Mouse (Mus musculus) myocyte (in vitro differentiated cells): ENCODE results near the gene Rbm8a. TPM values are rescaled to one million over a fixed set of nuclear protein-coding genes. Genes with fewer than 3 reads are reported as not detected.
"Not testable (repeated sequence)": the region's sequence is repeated elsewhere in the genome, so short reads cannot be mapped to it uniquely, and the experiment has no call there.

Experiments used
- H3K27me3 ChIP-seq: one replicate; pipeline ENCODE4 v1.6.1; 2011; ENCODE audit not compliant: control insufficient read depth, insufficient read depth, insufficient read length
- H3K36me3 ChIP-seq: one replicate; pipeline ENCODE4 v1.6.1; 2011; ENCODE audit not compliant: control insufficient read depth, insufficient read depth
- H3K4me2 ChIP-seq: one replicate; pipeline ENCODE4 v1.6.1; 2011; ENCODE audit warnings: low read depth, control low read depth
- H3K4me3 ChIP-seq: one replicate; pipeline ENCODE4 v1.5.1; 2011; ENCODE audit warnings: mild to moderate bottlenecking, control low read depth, moderate library complexity
- H3K79me2 ChIP-seq: one replicate; pipeline ENCODE4 v1.6.1; 2011; ENCODE audit not compliant: control insufficient read depth, insufficient read depth
- H3ac ChIP-seq: one replicate; pipeline ENCODE4 v1.6.1; 2011; ENCODE audit not compliant: control insufficient read depth, insufficient read length
- CEBPB ChIP-seq: IDR thresholded peaks from 2 replicates; pipeline ENCODE4 v1.6.1; 2011; ENCODE audit warnings: mild to moderate bottlenecking, moderate library complexity; ENCODE audit not compliant: poor library complexity, insufficient read depth, severe bottlenecking
- E2F4 ChIP-seq: IDR thresholded peaks from one replicate; pipeline ENCODE4 v1.6.1; 2011; ENCODE audit warnings: mild to moderate bottlenecking, control low read depth, moderate library complexity; ENCODE audit not compliant: insufficient read depth
- MAX ChIP-seq: IDR thresholded peaks from one replicate; pipeline ENCODE4 v1.6.1; 2011; ENCODE audit warnings: low read depth, mild to moderate bottlenecking, control low read depth
- MYOD1 ChIP-seq, 3 experiments: IDR thresholded peaks; one replicate each; pipeline ENCODE4 v1.6.1; 2011; ENCODE audit warnings: control low read depth in 2 of 3, low read depth in 2 of 3, mild to moderate bottlenecking in 2 of 3, moderate library complexity in 1 of 3; ENCODE audit not compliant: insufficient read length in 2 of 3, control insufficient read depth in 1 of 3
- MYOG ChIP-seq, 3 experiments: IDR thresholded peaks; one replicate each; pipeline ENCODE4 v1.6.1; 2011; ENCODE audit warnings: control low read depth in 2 of 3, low read depth in 2 of 3, mild to moderate bottlenecking in 2 of 3; ENCODE audit not compliant: insufficient read length in 2 of 3, control insufficient read depth in 1 of 3, insufficient read depth in 1 of 3
- POLR2A ChIP-seq: IDR thresholded peaks from one replicate; pipeline ENCODE4 v1.6.1; 2011; ENCODE audit warnings: low read depth, mild to moderate bottlenecking, control low read depth, moderate library complexity; ENCODE audit not compliant: insufficient read length
- POLR2AphosphoS2 ChIP-seq: IDR thresholded peaks from one replicate; pipeline ENCODE4 v1.6.1; 2011; ENCODE audit warnings: low read depth, control low read depth; ENCODE audit not compliant: insufficient read length
- REST ChIP-seq: IDR thresholded peaks from one replicate; pipeline ENCODE4 v1.6.1; 2011; ENCODE audit warnings: mild to moderate bottlenecking, control low read depth, moderate library complexity; ENCODE audit not compliant: insufficient read depth, insufficient read length
- SRF ChIP-seq: IDR thresholded peaks from one replicate; pipeline ENCODE4 v1.6.1; 2011; ENCODE audit warnings: low read depth; ENCODE audit not compliant: control insufficient read depth, insufficient read length
- TCF12 ChIP-seq: IDR thresholded peaks from one replicate; pipeline ENCODE4 v1.6.1; 2011; ENCODE audit warnings: mild to moderate bottlenecking, control low read depth; ENCODE audit not compliant: poor library complexity, insufficient read depth, severe bottlenecking
- TCF3 ChIP-seq: IDR thresholded peaks from one replicate; pipeline ENCODE4 v1.6.1; 2011; ENCODE audit warnings: low read depth, control low read depth; ENCODE audit not compliant: insufficient read length
- USF1 ChIP-seq: IDR thresholded peaks from one replicate; pipeline ENCODE4 v1.6.1; 2011; ENCODE audit warnings: low read depth, mild to moderate bottlenecking, control low read depth, moderate library complexity
- polyA plus RNA-seq: library from polyadenylated mRNA; unstranded; fragments of >200 nt; fragmentation: generic; extraction: Trizol; gene quantifications from one replicate; pipeline ENCODE4 v1.2.1, GENCODE M21; 2012; ENCODE audit warnings: missing spikeins

Gene Rbm8a
- polyA plus RNA-seq, 1 experiment: 68.4 TPM

- Histone ChIP-seq H3K27me3 (no peaks in the 10 kb centered on the region), H3K36me3 (peaks cover 17% of the 10 kb centered on the region), H3ac (no peak overlapping the region), H3K4me3 (no peak overlapping the region), H3K4me2 (peak overlapping the region; percentile 98), H3K79me2 (peaks cover 61% of the 10 kb centered on the region)
- TF ChIP-seq REST (no peak), USF1 (no peak), TCF3 (no peak), SRF (no peak), POLR2AphosphoS2 (no peak), E2F4 (no peak), TCF12 (no peak), MYOG (IDR thresholded peaks at IDR 0.05; ENCODE audit: control insufficient read depth in 1 of 3, insufficient read depth in 1 of 3, insufficient read length in 2 of 3, low read depth in 2 of 3) (no peak)
Measured at GRCm38 (mm10) chr3:96603311-96603710, 26.4 kb upstream of the Rbm8a start.

DNA sequence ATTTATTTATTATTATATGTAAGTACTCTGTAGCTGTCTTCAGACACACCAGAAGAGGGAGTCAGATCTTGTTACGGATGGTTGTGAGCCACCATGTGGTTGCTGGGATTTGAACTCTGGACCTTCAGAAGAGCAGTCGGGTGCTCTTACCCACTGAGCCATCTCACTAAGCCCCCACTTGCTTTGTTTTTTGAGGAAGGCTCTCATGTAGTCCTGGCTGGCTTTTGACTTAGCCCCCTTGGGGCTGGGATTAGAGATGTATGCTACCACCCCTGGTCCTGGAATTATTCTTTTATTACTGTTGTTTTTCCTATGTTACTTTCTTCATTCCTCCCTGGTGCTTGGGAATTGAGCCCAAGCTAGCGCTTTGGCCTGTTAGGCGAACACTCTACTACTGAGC, 23.7 kb upstream of the Rbm8a start:
- Histone ChIP-seq H3K36me3 (peaks cover 17% of the 10 kb centered on the region), H3K79me2 (peaks cover 77% of the 10 kb centered on the region)
- H3K4me3 ChIP-seq, H3ac ChIP-seq, H3K27me3 ChIP-seq, H3K4me2 ChIP-seq: not testable (repeated sequence)

DNA sequence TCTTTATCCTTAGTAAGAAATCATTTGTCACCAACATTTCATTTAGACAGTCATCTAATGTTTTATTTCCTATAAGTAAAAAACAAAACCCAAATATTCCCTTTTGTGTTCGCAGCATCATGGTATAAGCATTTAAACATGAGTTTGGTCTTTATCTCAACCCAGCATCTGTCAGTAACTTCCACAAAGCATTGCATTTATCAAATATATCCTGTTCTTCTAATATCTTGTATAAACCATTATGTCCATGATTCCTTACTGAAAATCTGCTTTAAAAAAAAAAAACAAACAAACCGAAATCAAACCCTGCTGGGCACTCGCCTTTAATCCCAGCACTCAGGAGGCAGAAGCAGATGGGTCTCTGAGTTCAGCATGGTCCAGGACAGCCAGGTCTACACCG, 23.1 kb upstream of the Rbm8a start:
- H3K4me2 ChIP-seq: no peak overlapping the region
- H3K4me3 ChIP-seq: no peak overlapping the region
- H3K36me3 ChIP-seq: peaks cover 17% of the 10 kb centered on the region
- H3K27me3 ChIP-seq: no peaks in the 10 kb centered on the region
- H3ac ChIP-seq: no peak overlapping the region
- TF ChIP-seq CEBPB: no peak
- TF ChIP-seq MYOD1 (IDR thresholded peaks at IDR 0.05; ENCODE audit: control insufficient read depth in 1 of 3, insufficient read length in 2 of 3, low read depth in 2 of 3): no peak
- no peak for TF ChIP-seq E2F4
- no peak for TF ChIP-seq TCF12
- TF ChIP-seq POLR2A: no peak
- no peak for TF ChIP-seq MYOG (IDR thresholded peaks at IDR 0.05; ENCODE audit: control insufficient read depth in 1 of 3, insufficient read depth in 1 of 3, insufficient read length in 2 of 3, low read depth in 2 of 3)
- TF ChIP-seq SRF: no peak
- TF ChIP-seq REST: no peak
- TF ChIP-seq USF1: no peak
- TF ChIP-seq MAX: no peak
- TF ChIP-seq TCF3: no peak
- no peak for TF ChIP-seq POLR2AphosphoS2
- H3K79me2 ChIP-seq: peaks cover 76% of the 10 kb centered on the region

- H3K4me3 ChIP-seq: no peak overlapping the region
- TF ChIP-seq SRF: no peak
- TF ChIP-seq MAX: no peak
- TF ChIP-seq POLR2AphosphoS2: no peak
- TF ChIP-seq USF1: no peak
- TF ChIP-seq CEBPB: no peak
- no peak for TF ChIP-seq POLR2A
- TF ChIP-seq REST: no peak
- no peak for TF ChIP-seq MYOD1 (IDR thresholded peaks at IDR 0.05; ENCODE audit: control insufficient read depth in 1 of 3, insufficient read length in 2 of 3, low read depth in 2 of 3)
- TF ChIP-seq E2F4: no peak
- H3K36me3 ChIP-seq: peaks cover 16% of the 10 kb centered on the region
- no peaks in the 10 kb centered on the region for H3K27me3 ChIP-seq
- H3K4me2 ChIP-seq: no peak overlapping the region
- H3K79me2 ChIP-seq: no peaks in the 10 kb centered on the region
- H3ac ChIP-seq: no peak overlapping the region
Measured at GRCm38 (mm10) chr3:96617941-96618340, 11.8 kb upstream of the Rbm8a start.

- Histone ChIP-seq H3K4me2 (no peak overlapping the region), H3ac (no peak overlapping the region), H3K4me3 (no peak overlapping the region), H3K27me3 (no peaks in the 10 kb centered on the region), H3K36me3 (peaks cover 24% of the 10 kb centered on the region), H3K79me2 (no peaks in the 10 kb centered on the region)
- TF ChIP-seq TCF3 (no peak), TCF12 (no peak), CEBPB (no peak), MYOD1 (IDR thresholded peaks at IDR 0.05; ENCODE audit: control insufficient read depth in 1 of 3, insufficient read length in 2 of 3, low read depth in 2 of 3) (no peak), REST (no peak), USF1 (no peak), MYOG (IDR thresholded peaks at IDR 0.05; ENCODE audit: control insufficient read depth in 1 of 3, insufficient read depth in 1 of 3, insufficient read length in 2 of 3, low read depth in 2 of 3) (no peak), SRF (no peak), MAX (no peak), E2F4 (no peak), POLR2A (no peak), POLR2AphosphoS2 (no peak)
Measured at GRCm38 (mm10) chr3:96623201-96623600, 6.5 kb upstream of the Rbm8a start.
